Mouse (Mus musculus) heart, adult 2 months (tissue): ENCODE results near the gene Nrbf2.

Experiments
- CTCF ChIP-seq: fragments of 200-600 bp; IDR thresholded peaks from 2 replicates; pipeline ENCODE4 v1.8.1; 2022; ENCODE audit warnings: antibody characterized with exemption, mild to moderate bottlenecking, moderate library complexity
- EP300 ChIP-seq: fragments of 200-500 bp; IDR thresholded peaks from 2 replicates; pipeline ENCODE4 v1.6.1; 2011; ENCODE audit warnings: low read depth, low read length, control low read depth; ENCODE audit not compliant: insufficient read depth
- POLR2A ChIP-seq: fragments of 200-500 bp; IDR thresholded peaks from 2 replicates; pipeline ENCODE4 v1.6.1; 2011; ENCODE audit warnings: mild to moderate bottlenecking, low read depth, low read length, control low read depth; ENCODE audit not compliant: insufficient read depth

- TF ChIP-seq CTCF (peak; percentile 91), POLR2A (no peak), EP300 (peak; percentile 24; the same call in 1 of the 2 replicates)
Measured at GRCm38 (mm10) chr10:67264852-67265251, 20.3 kb downstream of the Nrbf2 start.
